Mouse (Mus musculus) forebrain, embryonic 10.5 days (tissue): ENCODE data around the gene Efhc1. TPM values are rescaled to one million over a fixed set of nuclear protein-coding genes. Genes with fewer than 3 reads are reported as not detected.

Source experiments
- DNase-seq: peaks from one replicate; pipeline ENCODE4 v3.0.0-alpha.2; 2017; ENCODE audit warnings: low spot score; ENCODE audit errors: extremely low spot score
- H3K27ac ChIP-seq: fragments of 300-500 bp; sonication (generic); 2 replicates; pipeline ENCODE4 v1.5.1; 2016; ENCODE audit warnings: mild to moderate bottlenecking
- H3K27me3 ChIP-seq: fragments of 300-500 bp; sonication (generic); 2 replicates; pipeline ENCODE4 v1.6.1; 2016; ENCODE audit warnings: mild to moderate bottlenecking; ENCODE audit not compliant: poor library complexity, severe bottlenecking
- H3K36me3 ChIP-seq: fragments of 300-500 bp; sonication (generic); replicated peaks from 2 replicates; pipeline ENCODE4 v1.6.1; 2016; ENCODE audit warnings: mild to moderate bottlenecking, moderate library complexity
- H3K4me1 ChIP-seq: fragments of 300-500 bp; sonication (generic); 2 replicates; pipeline ENCODE4 v1.6.1; 2016
- H3K4me3 ChIP-seq: fragments of 300-500 bp; sonication (generic); 2 replicates; pipeline ENCODE4 v1.5.1; 2016; ENCODE audit warnings: mild to moderate bottlenecking, moderate library complexity
- H3K9me3 ChIP-seq: fragments of 300-500 bp; sonication (generic); 2 replicates; pipeline ENCODE4 v1.6.1; 2016; ENCODE audit warnings: mild to moderate bottlenecking, moderate library complexity
- WGBS: fragments of 180-500 bp; shearing (Covaris S2); methylation state at CpG from one replicate; pipeline ENCODE4 v1.1.7; 2016; 5-methylcytosine and 5-hydroxymethylcytosine counted together
- polyA plus RNA-seq: library from polyadenylated mRNA; unstranded; fragments of >200 nt; fragmentation: Nextera tagmentation; extraction: Ambion mirVana; gene quantifications from 2 replicates; pipeline ENCODE4 v1.2.1, GENCODE M21; 2016

The Efhc1 gene
- polyA plus RNA-seq, 1 experiment from 2014 or later = 2.1 TPM

DNA sequence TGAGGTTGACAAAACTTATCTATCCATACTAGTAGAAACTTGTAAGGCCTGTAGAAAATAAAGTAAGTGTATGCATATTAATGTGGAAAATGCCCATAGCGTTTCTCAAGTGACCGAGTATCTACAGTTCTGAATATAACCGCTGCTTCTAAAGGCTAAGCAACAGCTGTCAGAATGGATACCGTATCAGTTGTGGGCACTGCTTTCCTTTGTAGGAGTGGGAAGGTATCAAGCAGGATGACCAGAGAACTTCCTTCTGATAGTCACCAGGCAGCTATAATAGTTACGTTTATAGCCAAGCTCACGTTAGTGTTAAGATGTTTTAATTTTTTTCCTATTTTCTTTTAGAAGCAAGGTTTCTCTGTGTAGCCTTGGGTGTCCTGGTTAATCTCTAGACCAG, 22.0 kb downstream of the Efhc1 start:
- Histone ChIP-seq H3K27ac (no peak overlapping the region), H3K9me3 (no peaks in the 10 kb centered on the region), H3K36me3 (no peaks in the 10 kb centered on the region), H3K27me3 (no peaks in the 10 kb centered on the region), H3K4me3 (no peak overlapping the region), H3K4me1 (no peaks in the 10 kb centered on the region)
- 96% methylated on average over 6 of the region's 6 CpGs for WGBS
- DNase-seq = no peak

DNA sequence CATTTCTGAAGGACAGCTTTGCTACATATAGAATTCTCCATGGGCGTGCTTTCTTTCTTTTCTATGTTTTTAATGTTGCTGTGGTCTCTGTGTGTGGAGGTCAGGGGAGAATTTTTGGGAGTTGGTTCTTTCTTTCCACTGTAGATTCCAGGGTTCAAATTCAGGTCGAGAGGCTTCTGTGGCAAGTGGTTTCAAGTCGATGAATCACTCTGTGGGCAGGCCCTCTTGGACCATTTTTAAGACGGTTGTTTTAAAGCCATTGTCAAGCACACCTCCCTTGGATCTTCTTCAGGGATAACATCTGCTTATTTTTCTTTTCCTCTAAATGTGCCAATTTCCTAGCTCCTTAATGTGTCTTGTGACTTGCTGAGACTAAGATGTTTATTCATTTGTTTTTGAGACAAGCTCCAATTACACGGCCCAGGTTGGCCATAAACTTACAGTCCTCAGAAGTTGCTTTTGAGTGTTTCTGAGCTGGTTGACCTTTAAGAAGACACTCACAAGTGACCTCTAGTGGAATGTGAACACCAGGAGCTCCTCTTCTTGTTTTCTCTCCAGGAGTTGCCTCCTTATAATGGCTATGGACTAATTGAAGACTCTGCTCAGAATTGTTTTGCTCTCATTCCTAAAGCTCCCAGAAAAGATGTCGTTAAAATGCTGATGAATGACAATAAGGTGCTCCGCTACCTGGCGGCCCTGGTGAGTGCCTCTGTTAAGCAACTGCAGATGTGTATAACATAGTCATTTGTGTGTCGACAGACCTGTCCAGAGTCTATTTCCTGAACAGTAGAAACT, 23.1 kb downstream of the Efhc1 start:
- no peaks in the 10 kb centered on the region for H3K4me1 ChIP-seq
- no peak for DNase-seq
- WGBS = 81% methylated on average over 9 of the region's 9 CpGs
- H3K9me3 ChIP-seq = no peaks in the 10 kb centered on the region
- H3K36me3 ChIP-seq = no peaks in the 10 kb centered on the region
- no peak overlapping the region for H3K27ac ChIP-seq
- H3K4me3 ChIP-seq = no peak overlapping the region
- H3K27me3 ChIP-seq = no peaks in the 10 kb centered on the region

DNA sequence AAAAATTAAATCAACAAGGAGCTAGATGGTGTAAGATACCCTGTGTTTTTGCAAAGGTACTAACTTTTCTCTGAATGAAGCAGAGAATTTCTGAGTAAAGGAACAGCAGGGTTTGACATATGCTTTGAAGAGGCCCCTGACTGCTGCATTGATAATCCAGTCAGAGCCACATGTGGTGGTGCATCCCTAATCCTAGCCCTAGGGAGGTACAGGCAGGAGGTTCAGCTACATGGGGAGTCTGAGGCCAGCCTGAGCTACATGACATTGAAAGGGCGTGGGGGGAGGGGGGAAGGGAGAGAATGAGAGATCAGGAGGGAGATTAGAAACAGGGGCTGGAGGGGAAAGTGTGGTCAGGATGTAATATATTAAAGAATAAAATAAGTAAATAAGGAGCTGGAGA, 29.1 kb downstream of the Efhc1 start:
- Histone ChIP-seq H3K4me3 (no peak overlapping the region), H3K27me3 (no peaks in the 10 kb centered on the region), H3K9me3 (no peaks in the 10 kb centered on the region), H3K4me1 (no peaks in the 10 kb centered on the region), H3K27ac (no peak overlapping the region), H3K36me3 (no peaks in the 10 kb centered on the region)
- 55% methylated on average over 1 of the region's 1 CpGs for WGBS
- no peak for DNase-seq

DNA sequence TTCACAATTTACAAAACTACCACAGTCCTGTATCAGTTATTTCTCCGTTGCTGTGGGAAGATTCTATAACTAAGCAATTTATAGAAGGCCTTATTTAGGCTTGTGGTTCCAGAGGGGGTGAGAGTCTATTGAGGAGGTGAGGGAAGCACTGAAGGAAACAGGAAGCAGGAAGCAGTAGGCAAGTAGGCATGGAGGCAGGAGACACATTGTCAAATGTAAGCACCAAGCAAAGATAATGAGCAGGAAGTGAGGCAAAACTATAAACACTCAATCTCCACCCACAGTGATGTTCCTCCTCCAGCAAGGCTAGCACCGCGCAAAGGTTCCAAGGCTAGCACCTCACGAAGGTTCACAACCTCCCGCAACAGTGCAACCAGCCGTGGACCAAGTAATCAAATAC, 30.3 kb downstream of the Efhc1 start:
- H3K4me3 ChIP-seq = no peak overlapping the region
- no peaks in the 10 kb centered on the region for H3K9me3 ChIP-seq
- DNase-seq = no peak
- H3K36me3 ChIP-seq = no peaks in the 10 kb centered on the region
- no peaks in the 10 kb centered on the region for H3K4me1 ChIP-seq
- 93% methylated on average over 6 of the region's 6 CpGs for WGBS
- no peak overlapping the region for H3K27ac ChIP-seq
- H3K27me3 ChIP-seq = no peaks in the 10 kb centered on the region

DNA sequence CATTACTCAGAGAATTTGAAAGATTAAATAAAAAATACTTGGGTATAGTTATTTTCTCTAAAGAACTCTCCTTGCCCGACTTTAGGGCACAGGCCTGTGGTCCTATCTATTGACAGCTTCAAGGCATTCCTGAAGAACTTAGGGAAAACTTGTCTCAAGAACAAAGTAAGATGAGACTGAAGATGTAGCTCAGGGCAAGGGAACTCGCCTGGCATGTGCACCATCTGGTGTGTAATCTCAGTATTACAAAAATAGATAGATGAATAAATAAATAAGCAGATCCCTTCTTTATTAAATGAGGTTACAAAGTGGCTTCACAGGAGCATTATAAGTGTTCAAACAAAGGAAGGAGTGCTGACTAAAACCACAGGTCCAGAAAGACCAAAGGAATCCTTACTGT, 32.7 kb downstream of the Efhc1 start:
- 73% methylated on average over 2 of the region's 2 CpGs for WGBS
- no peak for DNase-seq
- Histone ChIP-seq H3K4me1 (no peaks in the 10 kb centered on the region), H3K36me3 (no peaks in the 10 kb centered on the region), H3K27ac (no peak overlapping the region), H3K4me3 (no peak overlapping the region), H3K9me3 (no peaks in the 10 kb centered on the region), H3K27me3 (no peaks in the 10 kb centered on the region)

DNA sequence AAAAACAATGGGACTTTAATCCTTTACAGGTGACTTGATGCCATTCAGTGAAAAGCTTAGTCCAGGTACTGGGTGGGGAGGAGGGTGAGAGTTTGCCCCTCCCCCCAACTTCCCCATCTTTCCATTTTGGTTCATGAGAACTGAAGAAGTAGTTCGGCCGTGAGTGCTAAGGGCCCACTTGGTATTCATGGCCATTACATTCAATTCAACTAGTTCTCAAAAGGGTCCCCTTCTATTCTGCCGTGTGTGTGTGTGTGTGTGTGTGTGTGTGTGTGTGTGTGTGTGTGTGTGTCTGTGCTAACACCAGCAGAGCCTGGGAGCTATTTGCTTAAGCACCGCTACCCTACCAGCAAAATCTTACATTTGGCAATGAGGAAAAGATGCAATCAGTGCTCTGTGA, 33.2 kb downstream of the Efhc1 start:
- no peaks in the 10 kb centered on the region for H3K27me3 ChIP-seq
- no peaks in the 10 kb centered on the region for H3K36me3 ChIP-seq
- no peaks in the 10 kb centered on the region for H3K9me3 ChIP-seq
- WGBS = 82% methylated on average over 4 of the region's 4 CpGs
- no peak for DNase-seq
- no peak overlapping the region for H3K4me3 ChIP-seq
- H3K27ac ChIP-seq = no peak overlapping the region
- no peaks in the 10 kb centered on the region for H3K4me1 ChIP-seq

DNA sequence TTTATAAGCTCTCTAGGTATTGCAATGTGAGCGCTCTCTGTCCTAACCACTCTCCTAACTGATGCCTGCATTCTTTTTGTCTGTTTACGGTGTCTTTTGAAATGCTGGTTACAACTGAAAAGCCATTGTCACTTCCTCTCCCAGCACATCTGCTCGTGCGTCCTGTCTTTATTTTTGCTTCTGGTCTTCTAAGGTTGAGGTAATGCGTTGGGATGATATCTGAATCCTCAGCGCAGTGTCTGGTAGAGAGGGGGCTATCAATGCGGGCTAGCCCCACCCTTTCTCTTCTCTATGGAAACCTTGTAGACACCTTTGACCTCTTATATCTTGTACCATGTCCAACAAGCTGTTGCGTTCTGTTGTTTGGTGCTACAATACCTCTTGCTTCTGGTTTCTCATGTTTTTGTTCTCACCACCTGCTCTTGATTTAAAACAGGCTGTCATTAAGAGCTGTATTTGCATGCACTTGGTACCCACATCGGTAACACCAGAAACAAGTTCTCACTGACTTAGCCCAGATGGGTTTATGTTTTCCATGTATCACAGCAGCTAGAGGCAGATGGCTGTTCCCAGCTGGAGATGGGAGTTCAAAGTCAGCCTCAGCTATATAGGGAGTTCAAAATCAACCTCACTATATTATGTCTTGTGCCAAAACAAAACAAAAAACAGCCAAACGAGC, 35.1 kb downstream of the Efhc1 start:
- WGBS = 82% methylated on average over 10 of the region's 10 CpGs
- H3K27ac ChIP-seq = no peak overlapping the region
- no peak for DNase-seq

DNA sequence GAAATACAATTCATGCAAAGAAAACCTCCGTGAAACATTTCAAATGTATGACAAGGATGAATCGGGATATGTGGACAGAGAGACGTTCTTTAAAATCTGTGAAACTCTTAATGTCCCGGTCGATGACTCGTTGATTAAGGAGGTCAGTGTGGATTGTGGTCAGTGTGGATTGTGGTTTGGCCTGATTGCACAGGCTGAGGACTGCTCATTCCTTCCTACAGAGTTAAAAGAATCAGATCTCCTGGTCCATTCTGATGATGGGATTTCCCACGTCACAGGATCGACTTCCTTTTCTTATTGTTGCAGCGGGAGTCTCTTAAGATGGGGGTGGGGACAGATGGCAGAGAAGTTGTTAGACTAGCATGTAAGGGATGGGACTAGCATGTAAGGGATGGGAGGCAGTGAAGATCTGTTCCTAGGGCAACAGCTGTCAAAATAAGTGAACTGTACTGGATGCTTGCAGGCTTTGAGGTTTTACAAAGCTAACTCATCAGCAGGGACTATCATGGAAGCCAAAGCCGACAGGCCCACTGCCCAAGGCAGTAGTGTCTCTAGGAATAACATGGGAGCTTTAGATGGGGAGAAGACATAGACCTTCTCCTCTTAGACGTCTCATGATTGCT, 38.1 kb downstream of the Efhc1 start:
- 87% methylated on average over 11 of the region's 11 CpGs for WGBS
- no peak overlapping the region for H3K4me3 ChIP-seq
- DNase-seq = no peak

More for the DNA sequence above, 35.1 kb downstream of the Efhc1 start:
- no peaks in the 10 kb centered on the region for H3K4me1 ChIP-seq
- no peaks in the 10 kb centered on the region for H3K36me3 ChIP-seq
- H3K9me3 ChIP-seq = no peaks in the 10 kb centered on the region
- H3K4me3 ChIP-seq = no peak overlapping the region
- no peaks in the 10 kb centered on the region for H3K27me3 ChIP-seq

DNA sequence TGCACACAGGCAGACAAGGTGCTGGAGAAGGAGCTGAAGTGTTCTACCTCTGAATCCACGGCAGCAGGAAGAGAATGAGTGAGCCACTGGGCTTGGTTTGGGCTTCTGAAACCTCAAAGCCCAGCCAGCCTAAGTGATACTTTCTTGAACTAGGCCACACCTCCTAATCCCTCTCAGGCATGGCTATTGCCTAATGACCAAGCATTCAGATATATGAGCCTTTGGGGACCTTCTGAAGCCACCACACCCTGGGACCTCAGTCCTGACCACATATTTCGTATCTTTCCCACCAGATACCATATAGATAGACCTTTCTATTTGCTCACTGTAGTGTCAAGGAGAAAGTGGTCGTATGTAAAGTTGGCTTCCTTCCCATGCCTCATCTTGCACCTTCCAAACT, 42.3 kb downstream of the Efhc1 start:
- no peaks in the 10 kb centered on the region for H3K27me3 ChIP-seq
- H3K4me1 ChIP-seq = peaks cover 22% of the 10 kb centered on the region
- H3K36me3 ChIP-seq = 0 out of 2 replicates have a peak, but pooled peaks cover 4% of the 10 kb centered on the region
- no peak overlapping the region for H3K4me3 ChIP-seq
- 87% methylated on average over 3 of the region's 3 CpGs for WGBS
- H3K27ac ChIP-seq = no peak overlapping the region
- no peak for DNase-seq
- H3K9me3 ChIP-seq = no peaks in the 10 kb centered on the region

More for the DNA sequence above, 38.1 kb downstream of the Efhc1 start:
- H3K27ac ChIP-seq = no peak overlapping the region
- no peaks in the 10 kb centered on the region for H3K4me1 ChIP-seq
- H3K36me3 ChIP-seq = no peaks in the 10 kb centered on the region
- H3K27me3 ChIP-seq = no peaks in the 10 kb centered on the region
- no peaks in the 10 kb centered on the region for H3K9me3 ChIP-seq

DNA sequence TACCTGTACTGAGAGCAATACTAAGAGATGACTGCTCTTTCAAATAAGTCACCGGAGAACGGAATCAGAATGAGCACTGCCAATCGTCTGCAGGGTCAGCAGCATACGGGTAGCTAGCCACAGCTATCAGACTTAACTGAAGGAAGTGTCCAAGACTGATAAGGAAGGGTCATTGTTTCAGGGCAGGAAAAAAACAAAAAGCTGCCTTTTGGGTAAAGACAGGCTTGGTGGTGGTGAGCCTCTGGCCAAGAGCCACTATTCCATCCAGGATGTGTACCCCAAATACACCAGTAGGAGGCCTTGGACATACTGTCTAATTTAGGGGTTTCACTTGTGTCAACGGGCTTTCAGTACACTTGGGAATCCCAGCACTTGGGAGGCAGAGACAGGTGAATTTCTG, 42.9 kb downstream of the Efhc1 start:
- Histone ChIP-seq H3K36me3 (0 out of 2 replicates have a peak, but pooled peaks cover 9% of the 10 kb centered on the region), H3K4me1 (peaks cover 22% of the 10 kb centered on the region), H3K9me3 (no peaks in the 10 kb centered on the region), H3K27ac (no peak overlapping the region), H3K4me3 (no peak overlapping the region), H3K27me3 (no peaks in the 10 kb centered on the region)
- DNase-seq = no peak
- WGBS = 91% methylated on average over 5 of the region's 5 CpGs

DNA sequence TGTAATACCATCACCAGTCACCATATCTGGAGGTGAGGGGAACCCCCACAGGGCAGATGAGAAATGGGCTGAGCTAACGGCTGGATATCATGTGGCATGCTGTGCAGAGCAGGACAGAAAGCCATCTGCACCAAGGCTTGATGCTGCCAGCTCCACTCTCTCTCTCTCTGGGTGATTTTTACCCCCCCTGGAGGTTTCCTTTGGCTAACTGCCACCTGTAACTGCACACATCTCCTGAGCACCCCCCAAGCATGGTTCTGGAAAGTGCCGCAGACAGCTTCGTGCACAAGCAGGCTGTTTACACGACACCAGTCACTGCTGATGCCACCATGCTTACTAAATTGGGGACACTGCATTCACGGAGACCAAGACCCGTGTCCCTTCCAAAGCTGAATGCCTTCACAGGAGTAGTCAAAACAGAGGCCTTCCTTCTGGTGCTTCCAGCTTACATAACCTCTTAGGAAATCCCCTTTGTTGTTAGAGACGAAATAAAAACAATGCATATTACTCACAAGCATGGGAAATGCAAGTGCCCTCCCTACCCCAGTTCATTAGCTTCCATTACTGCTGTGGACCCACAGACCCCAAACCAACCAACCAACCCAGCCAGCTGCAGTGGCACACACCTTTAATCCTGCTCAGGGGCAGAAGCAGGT, 44.0 kb downstream of the Efhc1 start:
- no peak for DNase-seq
- no peaks in the 10 kb centered on the region for H3K27me3 ChIP-seq
- peaks cover 22% of the 10 kb centered on the region for H3K4me1 ChIP-seq
- WGBS = 78% methylated on average over 7 of the region's 7 CpGs
- peaks cover 20% of the 10 kb centered on the region for H3K36me3 ChIP-seq
- H3K4me3 ChIP-seq = no peak overlapping the region
- no peaks in the 10 kb centered on the region for H3K9me3 ChIP-seq
- H3K27ac ChIP-seq = no peak overlapping the region

DNA sequence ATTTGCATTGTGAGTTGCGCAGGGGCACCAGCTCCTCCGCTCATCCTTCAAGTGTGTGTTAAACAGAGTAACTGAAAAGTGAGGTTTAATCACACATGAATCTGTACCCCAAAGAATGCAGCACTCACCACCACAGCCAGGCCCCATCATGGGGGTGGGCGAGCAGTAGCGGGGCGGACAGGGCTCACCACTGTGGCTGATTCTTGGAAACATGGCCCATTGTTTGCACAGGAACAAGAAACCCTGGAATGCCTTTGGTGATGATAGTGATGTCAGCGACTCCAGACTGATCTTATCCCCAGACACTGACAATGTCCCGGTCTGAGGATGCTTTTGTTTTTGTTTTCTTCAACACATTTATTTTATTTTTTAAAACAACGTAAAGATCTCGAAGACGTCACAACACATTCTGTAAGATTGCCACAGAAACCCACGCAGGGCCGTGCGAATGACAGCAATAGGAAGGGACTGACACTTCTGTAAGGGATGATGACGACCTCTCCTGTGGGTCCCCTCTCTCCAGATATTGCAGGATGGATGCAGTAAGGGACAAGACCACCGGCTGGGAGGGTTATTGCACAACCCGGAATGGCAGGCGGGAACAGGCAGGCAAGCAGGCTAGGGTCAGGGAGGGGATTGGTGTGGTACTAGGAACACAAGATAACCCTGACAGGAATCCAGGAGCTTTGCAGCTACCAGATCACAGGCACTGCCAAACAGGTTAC, 45.3 kb downstream of the Efhc1 start:
- H3K4me1 ChIP-seq = peaks cover 22% of the 10 kb centered on the region
- H3K27ac ChIP-seq = no peak overlapping the region
- WGBS = 70% methylated on average over 17 of the region's 17 CpGs
- no peak for DNase-seq
- H3K27me3 ChIP-seq = no peaks in the 10 kb centered on the region
- H3K9me3 ChIP-seq = no peaks in the 10 kb centered on the region
- H3K36me3 ChIP-seq = peaks cover 33% of the 10 kb centered on the region
- no peak overlapping the region for H3K4me3 ChIP-seq
